Mouse (Mus musculus) forebrain, embryonic 12.5 days (tissue): ENCODE measurements around the gene Afdn. TPM values are rescaled to one million over a fixed set of nuclear protein-coding genes. Genes with fewer than 3 reads are reported as not detected.
"Not testable (repeated sequence)": the region's sequence is repeated elsewhere in the genome, so short reads cannot be mapped to it uniquely, and the experiment has no call there.

Experiments
- ATAC-seq: fragments of 200-750 bp; cut with Nextera tagmentation; 2 replicates; pipeline ENCODE4 v1.8.0; 2017; ENCODE audit warnings: moderate TSS enrichment; ENCODE audit not compliant: low FRiP score
- H3K27ac ChIP-seq: fragments of 300-500 bp; sonication (generic); 2 replicates; pipeline ENCODE4 v1.5.1; 2016; ENCODE audit warnings: mild to moderate bottlenecking
- H3K27me3 ChIP-seq: fragments of 300-500 bp; sonication (generic); 2 replicates; pipeline ENCODE4 v1.6.1; 2016; ENCODE audit warnings: mild to moderate bottlenecking
- H3K36me3 ChIP-seq: fragments of 300-500 bp; sonication (generic); replicated peaks from 2 replicates; pipeline ENCODE4 v1.6.1; 2016; ENCODE audit warnings: mild to moderate bottlenecking
- H3K4me1 ChIP-seq: fragments of 300-500 bp; sonication (generic); 2 replicates; pipeline ENCODE4 v1.6.1; 2016
- H3K4me2 ChIP-seq: fragments of 300-500 bp; sonication (generic); 2 replicates; pipeline ENCODE4 v1.6.1; 2016; ENCODE audit warnings: mild to moderate bottlenecking, moderate library complexity
- H3K4me3 ChIP-seq: fragments of 300-500 bp; sonication (generic); replicated peaks from 2 replicates; pipeline ENCODE4 v1.5.1; 2016; ENCODE audit warnings: mild to moderate bottlenecking
- H3K9ac ChIP-seq: fragments of 300-500 bp; sonication (generic); 2 replicates; pipeline ENCODE4 v1.6.1; 2016; ENCODE audit warnings: mild to moderate bottlenecking
- H3K9me3 ChIP-seq: fragments of 300-500 bp; sonication (generic); 2 replicates; pipeline ENCODE4 v1.6.1; 2016
- WGBS: fragments of 180-500 bp; shearing (Covaris S2); methylation state at CpG from one replicate; pipeline ENCODE4 v1.1.7; 2016; 5-methylcytosine and 5-hydroxymethylcytosine counted together
- polyA plus RNA-seq: library from polyadenylated mRNA; unstranded; fragments of >200 nt; fragmentation: Nextera tagmentation; extraction: Ambion mirVana; gene quantifications from 2 replicates; pipeline ENCODE4 v1.2.1, GENCODE M21; 2016

Gene Afdn
- polyA plus RNA-seq, 1 experiment from 2014 or later = 182 TPM

DNA sequence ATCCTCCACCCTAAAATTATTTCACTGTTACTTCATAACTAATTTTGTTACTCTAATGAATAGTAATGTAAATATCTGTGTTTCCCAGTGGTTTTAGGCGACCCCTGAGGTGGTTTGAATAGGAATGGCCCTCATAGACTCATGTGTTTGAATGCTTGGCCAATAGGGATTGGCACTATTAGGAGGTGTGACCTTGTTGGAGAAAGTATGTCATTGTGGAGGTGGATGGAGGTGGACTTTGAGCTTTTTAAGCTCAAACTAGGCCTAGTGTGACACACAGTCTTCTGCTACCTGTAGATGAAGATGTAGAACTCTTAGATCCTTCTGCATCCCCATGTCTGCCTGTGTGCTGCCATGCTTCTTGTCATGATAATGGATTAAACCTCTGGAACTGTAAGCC, 37.4 kb downstream of the Afdn start:
- Histone ChIP-seq H3K4me2 (no peak overlapping the region), H3K4me1 (no peaks in the 10 kb centered on the region), H3K27me3 (no peaks in the 10 kb centered on the region), H3K27ac (no peak overlapping the region), H3K4me3 (no peak overlapping the region), H3K36me3 (no peaks in the 10 kb centered on the region), H3K9ac (no peak overlapping the region), H3K9me3 (no peaks in the 10 kb centered on the region)
- ATAC-seq = no peak
- WGBS = 88% methylated on average over 1 of the region's 1 CpGs

- Histone ChIP-seq H3K27me3 (no peaks in the 10 kb centered on the region), H3K36me3 (peaks cover 24% of the 10 kb centered on the region), H3K27ac (no peak overlapping the region), H3K9ac (no peak overlapping the region), H3K9me3 (no peaks in the 10 kb centered on the region), H3K4me3 (no peak overlapping the region), H3K4me1 (no peaks in the 10 kb centered on the region), H3K4me2 (no peak overlapping the region)
- WGBS = 85% methylated on average over 2 of the region's 2 CpGs
- no peak for ATAC-seq
These were observed 42.6 kb downstream of the Afdn start for GRCm38 (mm10) chr17:13802836-13803408.

DNA sequence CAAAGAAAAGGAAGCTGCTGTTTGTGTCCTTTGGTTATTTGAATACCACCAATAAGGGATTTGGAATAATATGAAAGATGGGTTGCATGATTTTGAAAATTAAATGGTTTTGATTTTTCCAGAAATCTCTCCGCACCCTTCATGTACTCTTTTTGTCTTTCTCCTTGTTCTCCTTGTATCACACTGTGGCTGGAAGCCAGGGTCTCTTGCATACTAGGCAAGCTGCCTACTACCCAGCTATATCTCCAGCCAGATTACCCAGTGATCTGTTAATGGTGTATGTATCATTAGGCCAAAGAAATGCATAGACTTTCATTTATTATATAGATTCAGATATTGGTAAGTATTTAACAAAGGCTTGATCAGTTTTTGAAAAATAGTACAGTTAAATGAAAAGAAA, 45.7 kb downstream of the Afdn start:
- Histone ChIP-seq H3K36me3 (peaks cover 39% of the 10 kb centered on the region), H3K4me3 (no peak overlapping the region), H3K4me2 (no peak overlapping the region), H3K27ac (no peak overlapping the region), H3K27me3 (no peaks in the 10 kb centered on the region), H3K9ac (no peak overlapping the region), H3K9me3 (no peaks in the 10 kb centered on the region), H3K4me1 (no peaks in the 10 kb centered on the region)
- ATAC-seq = no peak
- WGBS = 97% methylated on average over 1 of the region's 1 CpGs

- no peak overlapping the region for H3K4me3 ChIP-seq
- H3K9me3 ChIP-seq = no peaks in the 10 kb centered on the region
- H3K9ac ChIP-seq = no peak overlapping the region
- H3K27ac ChIP-seq = no peak overlapping the region
- ATAC-seq = no peak
- peaks cover 35% of the 10 kb centered on the region for H3K36me3 ChIP-seq
- WGBS = 94% methylated on average over 2 of the region's 2 CpGs
- H3K4me1 ChIP-seq = no peaks in the 10 kb centered on the region
- no peak overlapping the region for H3K4me2 ChIP-seq
- no peaks in the 10 kb centered on the region for H3K27me3 ChIP-seq
These were observed 57.5 kb downstream of the Afdn start for GRCm38 (mm10) chr17:13817789-13818188.

- no peaks in the 10 kb centered on the region for H3K27me3 ChIP-seq
- 94% methylated on average over 4 of the region's 4 CpGs for WGBS
- no peak overlapping the region for H3K27ac ChIP-seq
- ATAC-seq = no peak
- peaks cover 39% of the 10 kb centered on the region for H3K36me3 ChIP-seq
- no peak overlapping the region for H3K4me3 ChIP-seq
- no peak overlapping the region for H3K4me2 ChIP-seq
- no peaks in the 10 kb centered on the region for H3K4me1 ChIP-seq
- H3K9ac ChIP-seq = no peak overlapping the region
- H3K9me3 ChIP-seq = no peaks in the 10 kb centered on the region
These were observed 59.0 kb downstream of the Afdn start for GRCm38 (mm10) chr17:13819342-13819741.

DNA sequence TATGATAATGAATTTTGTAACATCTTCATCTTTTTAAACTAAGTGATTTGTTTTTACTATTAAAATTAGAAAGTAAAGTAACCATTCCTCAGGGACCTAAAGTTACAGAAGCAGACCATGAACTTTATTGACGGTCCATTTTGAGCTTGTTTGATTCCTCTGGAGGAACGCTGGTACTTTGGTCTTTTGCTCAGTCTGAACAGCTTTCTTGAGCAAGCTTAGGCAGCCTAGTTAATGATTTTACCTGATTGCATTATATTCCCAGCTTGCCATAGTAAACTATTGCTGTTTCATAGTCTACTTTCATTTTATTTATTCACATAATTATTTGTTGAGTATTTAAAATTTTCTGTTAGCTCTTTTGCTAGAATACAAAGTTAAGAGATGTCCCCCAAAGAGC, 60.3 kb downstream of the Afdn start:
- Histone ChIP-seq H3K9me3 (no peaks in the 10 kb centered on the region), H3K27me3 (no peaks in the 10 kb centered on the region), H3K9ac (no peak overlapping the region), H3K4me1 (no peaks in the 10 kb centered on the region), H3K36me3 (peaks cover 51% of the 10 kb centered on the region), H3K4me2 (no peak overlapping the region), H3K4me3 (no peak overlapping the region), H3K27ac (no peak overlapping the region)
- ATAC-seq = no peak
- WGBS = 99% methylated on average over 2 of the region's 2 CpGs

DNA sequence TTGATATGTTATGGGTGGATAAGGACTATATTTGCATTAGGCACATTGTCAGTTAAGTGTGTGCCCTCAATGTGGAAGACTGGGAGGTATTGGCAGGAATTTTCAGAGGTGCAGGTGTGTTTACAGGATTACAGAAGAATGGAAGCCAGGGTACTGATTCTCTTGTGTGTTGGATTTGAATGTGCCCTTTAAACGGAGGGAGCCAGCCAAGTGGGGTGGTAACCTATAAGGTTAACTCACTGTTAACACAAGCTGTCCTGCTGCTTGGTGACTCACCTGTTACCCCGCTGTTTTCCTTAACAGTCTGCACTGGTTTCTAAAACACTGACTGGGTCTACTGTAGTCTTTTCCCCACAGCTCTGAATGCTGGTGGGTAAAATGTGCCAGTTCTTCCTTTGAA, 65.1 kb downstream of the Afdn start:
- no peak overlapping the region for H3K9ac ChIP-seq
- no peaks in the 10 kb centered on the region for H3K27me3 ChIP-seq
- no peaks in the 10 kb centered on the region for H3K9me3 ChIP-seq
- no peak for ATAC-seq
- H3K27ac ChIP-seq = no peak overlapping the region
- no peaks in the 10 kb centered on the region for H3K4me1 ChIP-seq
- WGBS = 97% methylated on average over 2 of the region's 2 CpGs
- H3K4me2 ChIP-seq = no peak overlapping the region
- H3K4me3 ChIP-seq = no peak overlapping the region
- peaks cover 32% of the 10 kb centered on the region for H3K36me3 ChIP-seq

- Histone ChIP-seq H3K4me2 (no peak overlapping the region), H3K9ac (no peak overlapping the region), H3K27me3 (no peaks in the 10 kb centered on the region), H3K9me3 (no peaks in the 10 kb centered on the region), H3K4me3 (no peak overlapping the region), H3K4me1 (no peaks in the 10 kb centered on the region), H3K27ac (no peak overlapping the region), H3K36me3 (peaks cover 35% of the 10 kb centered on the region)
- ATAC-seq = no peak
- WGBS = 96% methylated on average over 1 of the region's 1 CpGs
These were observed 69.9 kb downstream of the Afdn start for GRCm38 (mm10) chr17:13830234-13830633.

DNA sequence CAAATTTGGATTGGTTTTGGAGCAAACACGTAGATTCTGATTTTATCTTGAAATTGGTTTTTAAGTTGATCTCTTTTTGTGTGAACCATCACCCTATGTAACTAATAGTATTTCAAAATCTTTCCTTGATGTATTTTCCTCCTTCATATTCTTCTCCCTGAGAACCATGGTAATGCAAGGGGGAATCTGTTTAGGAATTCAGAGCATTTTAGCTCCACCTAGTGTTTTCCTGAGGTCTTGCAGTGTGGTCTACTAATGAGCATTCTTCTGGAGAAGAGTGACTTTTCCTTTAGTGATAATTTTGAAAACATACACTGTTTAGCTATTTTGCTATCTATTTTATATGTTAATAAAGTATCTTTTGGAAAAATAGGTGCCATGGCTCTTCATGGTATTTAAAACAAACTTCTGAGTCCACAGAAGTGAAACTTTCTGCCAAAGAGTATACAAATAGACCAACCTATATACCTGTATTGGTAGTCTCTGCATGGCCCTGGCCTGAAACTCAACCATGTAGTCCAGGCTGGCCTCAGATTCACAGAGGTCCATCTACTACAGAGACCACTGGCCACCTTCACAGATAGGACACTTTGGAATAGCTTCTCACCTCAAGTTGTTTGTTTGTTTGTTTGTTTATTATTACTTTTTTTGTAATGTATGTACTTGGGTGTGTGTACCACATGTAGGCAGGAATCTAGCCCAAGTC, 70.5 kb downstream of the Afdn start:
- Histone ChIP-seq H3K36me3 (peaks cover 34% of the 10 kb centered on the region), H3K9me3 (no peaks in the 10 kb centered on the region), H3K27me3 (no peaks in the 10 kb centered on the region), H3K27ac (no peak overlapping the region), H3K4me3 (no peak overlapping the region), H3K4me1 (no peaks in the 10 kb centered on the region), H3K4me2 (no peak overlapping the region), H3K9ac (no peak overlapping the region)
- peak; percentile 45; the same call in 1 of the 2 replicates for ATAC-seq
- 89% methylated on average over 1 of the region's 1 CpGs for WGBS

GRCm38 (mm10) chr17:13835876-13836275, 75.5 kb downstream of the Afdn start:
- no peak for ATAC-seq
- Histone ChIP-seq H3K27me3 (no peaks in the 10 kb centered on the region), H3K27ac (no peak overlapping the region), H3K4me2 (no peak overlapping the region), H3K9ac (no peak overlapping the region), H3K4me1 (no peaks in the 10 kb centered on the region), H3K4me3 (no peak overlapping the region), H3K9me3 (no peaks in the 10 kb centered on the region), H3K36me3 (peaks cover 33% of the 10 kb centered on the region)
- WGBS = 91% methylated on average over 4 of the region's 4 CpGs

DNA sequence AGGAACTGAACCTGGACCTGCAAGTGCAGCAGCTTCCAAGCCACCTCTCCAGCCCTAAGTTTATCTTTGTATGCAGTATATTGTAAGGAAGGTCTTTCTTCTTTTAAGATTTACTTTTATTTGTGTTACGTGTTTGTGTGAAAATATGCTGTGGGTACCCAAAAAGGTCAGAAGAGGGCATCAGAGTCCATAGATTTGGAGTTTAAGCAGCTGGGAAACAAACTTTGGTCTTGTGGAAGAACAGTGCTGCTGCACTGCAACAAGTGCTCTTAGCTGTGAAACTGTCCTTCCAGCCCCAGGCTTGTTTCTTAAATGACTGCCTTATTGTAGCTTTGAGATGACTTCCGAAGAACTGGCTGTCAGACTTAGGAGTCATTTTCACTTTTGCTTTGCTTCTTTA, 89.8 kb downstream of the Afdn start:
- H3K4me3 ChIP-seq = no peak overlapping the region
- H3K36me3 ChIP-seq = peaks cover 62% of the 10 kb centered on the region

DNA sequence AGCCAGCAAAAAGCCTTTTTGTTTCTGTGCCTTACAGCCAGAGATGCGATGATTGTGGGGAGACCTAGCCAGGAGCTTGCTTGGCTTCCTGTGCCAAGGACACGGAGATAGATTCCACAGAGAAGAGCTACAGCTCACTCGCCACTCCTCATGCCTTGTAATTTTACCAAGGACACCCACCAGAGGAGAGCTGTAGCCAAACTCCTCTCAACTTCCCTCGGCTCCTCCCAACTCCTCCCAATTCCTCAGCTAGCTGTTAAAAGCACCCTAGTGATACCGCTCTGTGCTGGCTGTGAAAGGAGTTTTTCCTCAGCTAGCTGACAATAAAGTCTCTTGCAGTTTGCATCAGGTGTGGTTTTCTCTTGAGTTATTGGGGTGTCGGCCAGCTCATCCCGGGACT, 93.5 kb downstream of the Afdn start:
- H3K4me2 ChIP-seq, H3K9ac ChIP-seq, H3K4me1 ChIP-seq, H3K27me3 ChIP-seq, ATAC-seq, H3K4me3 ChIP-seq, H3K9me3 ChIP-seq: not testable (repeated sequence)
- peak overlapping the region; percentile 31; the same call in 1 of the 2 replicates for H3K27ac ChIP-seq
- WGBS = 74% methylated on average over 7 of the region's 7 CpGs
- peaks cover 82% of the 10 kb centered on the region for H3K36me3 ChIP-seq

More for the DNA sequence above, 89.8 kb downstream of the Afdn start:
- ATAC-seq = no peak
- Histone ChIP-seq H3K4me1 (0 out of 2 replicates have a peak, but pooled peaks cover 6% of the 10 kb centered on the region), H3K4me2 (no peak overlapping the region), H3K27ac (no peak overlapping the region), H3K27me3 (no peaks in the 10 kb centered on the region), H3K9me3 (no peaks in the 10 kb centered on the region), H3K9ac (no peak overlapping the region)
- 84% methylated on average over 2 of the region's 2 CpGs for WGBS

- Histone ChIP-seq H3K27ac (no peak overlapping the region), H3K4me3 (no peak overlapping the region), H3K27me3 (no peaks in the 10 kb centered on the region), H3K4me1 (0 out of 2 replicates have a peak, but pooled peaks cover 6% of the 10 kb centered on the region), H3K9ac (no peak overlapping the region), H3K36me3 (peaks cover 77% of the 10 kb centered on the region), H3K9me3 (no peaks in the 10 kb centered on the region), H3K4me2 (no peak overlapping the region)
- ATAC-seq = no peak
- WGBS = 76% methylated on average over 1 of the region's 1 CpGs
These were observed 95.1 kb downstream of the Afdn start for GRCm38 (mm10) chr17:13855396-13855795.
